Mouse (Mus musculus): Measurements from ENCODE around the gene Iapp.

DNA sequence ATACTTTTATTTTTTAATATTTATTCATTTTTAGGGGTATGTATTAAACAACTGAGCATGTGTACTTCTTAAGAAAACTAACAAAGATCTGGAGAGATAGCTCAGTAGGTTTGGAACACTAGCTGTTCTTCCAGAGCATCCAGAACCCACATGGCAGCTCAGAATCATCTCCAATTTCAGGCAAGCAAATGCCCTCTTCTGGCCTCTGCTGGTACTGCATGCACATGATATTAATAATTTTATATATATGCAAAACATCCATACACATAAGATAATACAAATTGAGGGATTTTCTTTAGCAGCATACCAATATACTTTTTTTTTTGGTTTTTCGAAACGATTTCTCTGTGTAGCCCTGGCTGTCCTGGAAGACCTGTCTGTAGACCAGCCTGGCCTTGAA is 45.3 kb downstream of the Iapp start:
- TF ChIP-seq MYC (IDR thresholded peaks at IDR 0.05; ENCODE audit: low read depth, low read length) (peak; percentile 88), RCOR1 (conservative IDR thresholded peaks at IDR 0.05; ENCODE audit: low read depth, low read length) (no peak), EP300 (IDR thresholded peaks at IDR 0.05; ENCODE audit: low read length) (no peak), KAT2A (IDR thresholded peaks at IDR 0.05; ENCODE audit: insufficient replicate concordance, low read length) (no peak), ZC3H11A (IDR thresholded peaks at IDR 0.05; ENCODE audit: low read depth, low read length) (no peak), CTCF (conservative IDR thresholded peaks at IDR 0.05 in 1 of 2, IDR thresholded peaks at IDR 0.05 in 1 of 2; ENCODE audit: low read depth in 2 of 2, low read length in 2 of 2) (peak; percentile 67 to 69), ZMIZ1 (IDR thresholded peaks at IDR 0.05; ENCODE audit: low read depth, low read length) (no peak), TCF12 (IDR thresholded peaks at IDR 0.05; ENCODE audit: low read depth, low read length) (no peak), RAD21 (IDR thresholded peaks at IDR 0.05; ENCODE audit: low read depth, low read length) (peak; percentile 65), POLR2AphosphoS2 (IDR thresholded peaks at IDR 0.05; ENCODE audit: low read depth, low read length) (no peak), GABPA (IDR thresholded peaks at IDR 0.05; ENCODE audit: insufficient replicate concordance, low read depth, low read length) (no peak)
